Mouse (Mus musculus): Measurements from ENCODE around the gene Spata21. TPM values are rescaled to one million over a fixed set of nuclear protein-coding genes. Genes with fewer than 3 reads are reported as not detected.

Gene Spata21
- polyA plus RNA-seq, 1 experiment from 2014 or later = not detected

DNA sequence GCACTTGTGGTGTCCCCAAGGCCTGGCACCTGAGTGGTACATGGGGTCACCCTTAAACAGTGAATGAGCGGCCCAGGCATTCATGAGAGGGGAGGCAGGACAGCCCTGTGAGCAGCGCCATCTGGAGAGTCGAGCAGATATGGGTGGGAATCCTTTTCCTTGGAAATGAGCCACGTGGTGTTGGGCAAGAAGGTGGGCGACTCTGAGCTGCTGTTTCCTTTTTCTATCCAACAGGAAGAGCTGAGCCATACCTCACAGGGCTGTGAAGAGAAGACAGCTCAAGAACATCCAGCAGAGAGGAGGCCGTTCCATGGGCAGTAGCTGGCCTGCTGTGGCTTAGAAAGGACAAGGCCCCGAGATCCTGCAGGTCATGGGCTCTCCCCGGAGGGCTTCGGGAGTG, 581 bp downstream of the Spata21 start:
- Histone ChIP-seq H3K4me2 (no peak overlapping the region), H3K4me3 (ENCODE audit: low read depth, low read length) (no peak overlapping the region), H3K36me3 (ENCODE audit: control insufficient read depth, insufficient read depth, low read length) (no peaks in the 10 kb centered on the region), H3K9me3 (ENCODE audit: control insufficient read depth, low read length) (no peaks in the 10 kb centered on the region), H3K4me1 (ENCODE audit: control insufficient read depth, insufficient read depth, low read length) (no peaks in the 10 kb centered on the region), H3K27me3 (ENCODE audit: control insufficient read depth, insufficient read depth, low read length) (no peaks in the 10 kb centered on the region), H3K9ac (ENCODE audit: low read length) (no peak overlapping the region), H3K27ac (ENCODE audit: low read depth, low read length) (no peak overlapping the region)
- DNase-seq (ENCODE audit: low spot score, missing footprints) (no peak), ATAC-seq (ENCODE audit: low FRiP score) (no peak)
- 72% methylated on average over 9 of the region's 9 CpGs for WGBS

DNA sequence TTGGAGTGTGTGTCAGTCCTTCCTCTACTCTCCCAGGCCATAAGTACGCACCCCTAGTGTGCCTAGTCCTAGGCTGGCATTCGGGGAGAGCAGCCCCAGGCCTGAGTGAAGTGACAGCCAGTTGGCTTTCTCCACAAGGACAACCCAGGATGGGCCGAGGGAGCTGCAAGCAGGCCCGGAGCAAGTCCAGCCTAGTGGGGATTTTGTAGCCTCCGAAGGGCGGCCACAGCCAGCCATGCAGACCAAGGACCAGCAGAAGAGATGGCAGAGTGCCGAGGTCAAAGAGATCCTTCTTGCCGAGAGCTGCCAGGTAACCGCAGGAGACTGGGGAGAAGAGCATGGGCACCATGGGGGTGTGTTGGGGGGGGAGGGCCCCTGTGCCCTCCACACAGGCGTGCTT, 6.9 kb downstream of the Spata21 start:
- no peak overlapping the region for H3K4me2 ChIP-seq
- no peaks in the 10 kb centered on the region for H3K4me1 ChIP-seq (ENCODE audit: control insufficient read depth, insufficient read depth, low read length)
- H3K36me3 ChIP-seq (ENCODE audit: control insufficient read depth, insufficient read depth, low read length) = no peaks in the 10 kb centered on the region
- no peaks in the 10 kb centered on the region for H3K9me3 ChIP-seq (ENCODE audit: control insufficient read depth, low read length)
- H3K27ac ChIP-seq (ENCODE audit: low read depth, low read length) = no peak overlapping the region
- H3K4me3 ChIP-seq (ENCODE audit: low read depth, low read length) = no peak overlapping the region
- ATAC-seq (ENCODE audit: low FRiP score) (no peak), DNase-seq (ENCODE audit: low spot score, missing footprints) (no peak)
- no peaks in the 10 kb centered on the region for H3K27me3 ChIP-seq (ENCODE audit: control insufficient read depth, insufficient read depth, low read length)
- no peak overlapping the region for H3K9ac ChIP-seq (ENCODE audit: low read length)
- WGBS = 81% methylated on average over 10 of the region's 10 CpGs

DNA sequence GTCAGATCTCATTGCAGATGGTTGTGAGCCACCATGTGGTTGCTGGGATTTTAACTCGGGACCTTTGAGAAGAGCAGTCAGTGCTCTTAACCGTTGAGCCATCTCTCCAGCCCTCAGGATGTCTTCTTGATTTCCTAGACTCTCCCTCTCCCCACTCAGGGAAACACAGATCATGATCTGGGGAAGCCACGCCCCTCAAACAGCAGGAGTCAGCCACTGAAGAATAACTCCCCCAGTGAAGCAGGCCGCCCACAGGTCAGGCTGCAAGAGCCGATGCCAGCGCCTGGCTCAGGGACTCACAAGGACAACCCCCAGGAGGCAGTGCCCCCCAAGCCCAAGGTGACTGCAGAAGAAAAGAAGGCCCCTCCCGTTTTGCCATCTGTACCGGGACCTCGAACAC, 8.6 kb downstream of the Spata21 start:
- ATAC-seq (ENCODE audit: low FRiP score) (no peak), DNase-seq (ENCODE audit: low spot score, missing footprints) (no peak)
- Histone ChIP-seq H3K36me3 (ENCODE audit: control insufficient read depth, insufficient read depth, low read length) (no peaks in the 10 kb centered on the region), H3K4me2 (no peak overlapping the region), H3K4me1 (ENCODE audit: control insufficient read depth, insufficient read depth, low read length) (no peaks in the 10 kb centered on the region), H3K9ac (ENCODE audit: low read length) (no peak overlapping the region), H3K9me3 (ENCODE audit: control insufficient read depth, low read length) (no peaks in the 10 kb centered on the region), H3K27ac (ENCODE audit: low read depth, low read length) (no peak overlapping the region), H3K27me3 (ENCODE audit: control insufficient read depth, insufficient read depth, low read length) (no peaks in the 10 kb centered on the region), H3K4me3 (ENCODE audit: low read depth, low read length) (no peak overlapping the region)
- 17% methylated on average over 9 of the region's 9 CpGs for WGBS

DNA sequence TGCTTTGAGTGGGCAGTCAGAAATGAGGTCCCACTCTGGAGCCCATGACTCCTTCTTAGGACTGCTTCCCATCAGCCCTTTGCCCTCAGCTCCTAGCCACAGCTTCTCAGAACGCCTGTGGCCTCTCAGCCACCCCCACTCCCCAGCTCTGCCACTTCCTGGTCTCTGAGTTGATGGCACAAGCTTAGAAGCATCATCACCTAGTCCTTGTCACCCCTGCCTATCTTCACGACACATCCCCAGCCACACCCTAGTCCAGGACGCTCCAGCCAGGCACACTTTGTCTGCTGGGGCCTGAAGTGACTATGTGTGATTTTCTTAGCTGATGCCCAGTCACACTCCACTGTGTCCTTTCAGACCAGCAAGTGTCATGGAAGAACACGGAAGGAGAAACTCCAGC, 10.8 kb downstream of the Spata21 start:
- WGBS = 83% methylated on average over 4 of the region's 4 CpGs
- no peaks in the 10 kb centered on the region for H3K9me3 ChIP-seq (ENCODE audit: control insufficient read depth, low read length)
- no peaks in the 10 kb centered on the region for H3K4me1 ChIP-seq (ENCODE audit: control insufficient read depth, insufficient read depth, low read length)
- no peak overlapping the region for H3K27ac ChIP-seq (ENCODE audit: low read depth, low read length)
- no peak overlapping the region for H3K4me3 ChIP-seq (ENCODE audit: low read depth, low read length)
- no peak for DNase-seq (ENCODE audit: low spot score, missing footprints)
- ATAC-seq (ENCODE audit: low FRiP score) = no peak
- H3K36me3 ChIP-seq (ENCODE audit: control insufficient read depth, insufficient read depth, low read length) = no peaks in the 10 kb centered on the region
- H3K27me3 ChIP-seq (ENCODE audit: control insufficient read depth, insufficient read depth, low read length) = no peaks in the 10 kb centered on the region
- H3K9ac ChIP-seq (ENCODE audit: low read length) = no peak overlapping the region
- no peak overlapping the region for H3K4me2 ChIP-seq

DNA sequence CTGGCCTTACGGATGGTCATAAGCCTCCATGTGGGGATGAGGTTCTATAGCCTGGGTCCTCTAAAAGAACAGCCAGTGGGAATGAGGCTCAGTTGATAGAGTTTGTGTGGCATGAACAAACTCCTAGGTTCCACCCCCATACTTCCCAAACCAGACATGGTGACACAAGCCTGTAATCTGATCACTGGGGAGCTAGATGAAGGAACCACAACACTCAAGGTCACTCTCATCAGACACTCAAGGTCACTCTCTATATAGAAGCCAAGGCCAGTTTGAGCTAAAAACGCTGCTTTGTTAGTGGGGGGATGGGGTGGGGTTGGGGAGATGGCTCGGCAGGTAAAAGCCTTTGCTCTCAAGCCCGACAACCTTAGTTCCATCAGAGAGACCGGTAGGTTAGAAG, 11.8 kb downstream of the Spata21 start:
- Histone ChIP-seq H3K9ac (ENCODE audit: low read length) (no peak overlapping the region), H3K36me3 (ENCODE audit: control insufficient read depth, insufficient read depth, low read length) (no peaks in the 10 kb centered on the region), H3K4me3 (ENCODE audit: low read depth, low read length) (no peak overlapping the region), H3K27ac (ENCODE audit: low read depth, low read length) (no peak overlapping the region), H3K4me1 (ENCODE audit: control insufficient read depth, insufficient read depth, low read length) (no peaks in the 10 kb centered on the region), H3K9me3 (ENCODE audit: control insufficient read depth, low read length) (no peaks in the 10 kb centered on the region), H3K4me2 (no peak overlapping the region), H3K27me3 (ENCODE audit: control insufficient read depth, insufficient read depth, low read length) (no peaks in the 10 kb centered on the region)
- 87% methylated on average over 5 of the region's 5 CpGs for WGBS
- no peak for ATAC-seq (ENCODE audit: low FRiP score)
- DNase-seq (ENCODE audit: low spot score, missing footprints) = no peak

DNA sequence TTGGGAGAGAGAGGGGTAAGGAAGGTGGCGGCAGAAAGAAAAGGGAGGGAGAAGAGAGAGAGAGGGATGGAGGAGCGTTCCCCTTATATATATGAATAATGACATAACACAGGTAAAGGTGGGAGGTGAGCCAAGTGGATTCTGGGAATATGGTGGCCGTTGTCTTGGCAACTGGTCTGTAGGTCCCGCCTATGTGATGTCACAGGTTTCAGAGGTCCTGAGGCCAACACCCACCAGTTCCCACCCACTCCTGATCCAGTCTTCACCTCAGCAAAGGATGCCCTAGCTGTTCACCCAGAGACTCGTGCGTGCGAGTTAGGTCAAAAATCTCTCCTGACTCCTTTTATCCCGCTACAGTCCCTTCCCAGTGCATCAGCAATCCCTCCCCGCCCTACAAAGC, 13.2 kb downstream of the Spata21 start:
- Histone ChIP-seq H3K4me1 (ENCODE audit: control insufficient read depth, insufficient read depth, low read length) (no peaks in the 10 kb centered on the region), H3K27me3 (ENCODE audit: control insufficient read depth, insufficient read depth, low read length) (no peaks in the 10 kb centered on the region), H3K36me3 (ENCODE audit: control insufficient read depth, insufficient read depth, low read length) (no peaks in the 10 kb centered on the region), H3K4me3 (ENCODE audit: low read depth, low read length) (no peak overlapping the region), H3K4me2 (no peak overlapping the region), H3K27ac (ENCODE audit: low read depth, low read length) (no peak overlapping the region), H3K9ac (ENCODE audit: low read length) (no peak overlapping the region), H3K9me3 (ENCODE audit: control insufficient read depth, low read length) (no peaks in the 10 kb centered on the region)
- DNase-seq (ENCODE audit: low spot score, missing footprints) = no peak
- 91% methylated on average over 9 of the region's 9 CpGs for WGBS
- no peak for ATAC-seq (ENCODE audit: low FRiP score)

DNA sequence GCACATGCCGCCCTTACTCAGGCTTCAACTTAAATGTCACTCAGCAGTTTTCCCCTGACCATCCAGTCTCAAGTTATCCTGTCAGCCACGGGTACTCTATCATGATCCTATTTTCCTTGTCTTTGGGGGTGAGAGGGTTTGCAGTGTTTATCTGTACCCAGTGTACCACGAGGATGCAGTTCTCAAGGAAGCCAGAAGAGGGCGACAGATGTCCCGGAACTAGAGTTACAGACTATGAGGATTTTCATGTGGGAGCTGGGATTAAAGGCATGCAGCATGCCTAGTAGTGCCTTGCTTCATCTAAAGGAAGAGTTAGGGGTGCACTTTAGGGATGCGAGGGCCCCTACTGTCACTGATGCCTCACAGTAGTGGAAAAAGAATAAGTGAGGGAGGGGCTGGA, 13.7 kb downstream of the Spata21 start:
- no peak overlapping the region for H3K4me3 ChIP-seq (ENCODE audit: low read depth, low read length)
- ATAC-seq (ENCODE audit: low FRiP score) = no peak
- H3K4me2 ChIP-seq = no peak overlapping the region
- H3K27ac ChIP-seq (ENCODE audit: low read depth, low read length) = no peak overlapping the region
- H3K9ac ChIP-seq (ENCODE audit: low read length) = no peak overlapping the region
- H3K4me1 ChIP-seq (ENCODE audit: control insufficient read depth, insufficient read depth, low read length) = no peaks in the 10 kb centered on the region
- no peaks in the 10 kb centered on the region for H3K27me3 ChIP-seq (ENCODE audit: control insufficient read depth, insufficient read depth, low read length)
- H3K36me3 ChIP-seq (ENCODE audit: control insufficient read depth, insufficient read depth, low read length) = no peaks in the 10 kb centered on the region
- DNase-seq (ENCODE audit: low spot score, missing footprints) = peak; percentile 91
- H3K9me3 ChIP-seq (ENCODE audit: control insufficient read depth, low read length) = no peaks in the 10 kb centered on the region
- whole genome bisulfite sequencing = 66% methylated on average over 6 of the region's 6 CpGs

DNA sequence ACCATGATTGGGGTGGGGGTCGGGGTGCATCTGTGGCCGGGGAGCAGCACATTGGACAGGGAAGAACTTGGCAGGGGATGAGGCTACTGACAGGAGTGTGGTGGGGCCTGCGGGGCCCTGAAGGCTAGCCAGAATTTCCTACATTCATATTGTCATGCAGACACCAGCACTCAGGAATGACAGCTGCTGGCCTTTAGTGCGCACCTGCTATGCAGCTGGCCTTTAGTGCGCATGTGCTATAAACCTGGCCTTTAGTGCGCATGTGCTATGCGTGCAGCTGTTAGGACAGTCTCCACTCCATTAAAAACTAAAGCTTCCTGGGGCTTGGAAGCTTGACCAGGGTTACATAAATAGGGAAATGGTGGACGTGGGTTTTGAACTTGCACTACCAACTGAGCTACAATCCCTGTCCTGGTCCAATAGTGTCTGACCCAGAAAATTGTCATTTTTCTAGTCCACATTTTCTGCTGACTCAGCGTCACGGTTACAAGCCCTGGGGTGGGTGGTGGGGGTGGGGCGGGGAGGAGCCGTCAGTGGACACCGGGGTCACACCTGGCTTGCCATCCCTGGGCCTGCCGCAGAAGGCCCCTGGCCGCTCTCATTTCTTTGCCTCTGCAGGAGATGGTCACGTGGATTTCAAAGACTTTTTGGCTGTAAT, 18.5 kb downstream of the Spata21 start:
- H3K9ac ChIP-seq (ENCODE audit: low read length) = no peak overlapping the region
- H3K27me3 ChIP-seq (ENCODE audit: control insufficient read depth, insufficient read depth, low read length) = no peaks in the 10 kb centered on the region
- DNase-seq (ENCODE audit: low spot score, missing footprints) (no peak), ATAC-seq (ENCODE audit: low FRiP score) (no peak)
- no peaks in the 10 kb centered on the region for H3K9me3 ChIP-seq (ENCODE audit: control insufficient read depth, low read length)
- H3K4me3 ChIP-seq (ENCODE audit: low read depth, low read length) = no peak overlapping the region
- no peaks in the 10 kb centered on the region for H3K4me1 ChIP-seq (ENCODE audit: control insufficient read depth, insufficient read depth, low read length)
- WGBS = 81% methylated on average over 16 of the region's 16 CpGs
- H3K36me3 ChIP-seq (ENCODE audit: control insufficient read depth, insufficient read depth, low read length) = peaks cover 10% of the 10 kb centered on the region
- no peak overlapping the region for H3K27ac ChIP-seq (ENCODE audit: low read depth, low read length)
- H3K4me2 ChIP-seq = no peak overlapping the region

DNA sequence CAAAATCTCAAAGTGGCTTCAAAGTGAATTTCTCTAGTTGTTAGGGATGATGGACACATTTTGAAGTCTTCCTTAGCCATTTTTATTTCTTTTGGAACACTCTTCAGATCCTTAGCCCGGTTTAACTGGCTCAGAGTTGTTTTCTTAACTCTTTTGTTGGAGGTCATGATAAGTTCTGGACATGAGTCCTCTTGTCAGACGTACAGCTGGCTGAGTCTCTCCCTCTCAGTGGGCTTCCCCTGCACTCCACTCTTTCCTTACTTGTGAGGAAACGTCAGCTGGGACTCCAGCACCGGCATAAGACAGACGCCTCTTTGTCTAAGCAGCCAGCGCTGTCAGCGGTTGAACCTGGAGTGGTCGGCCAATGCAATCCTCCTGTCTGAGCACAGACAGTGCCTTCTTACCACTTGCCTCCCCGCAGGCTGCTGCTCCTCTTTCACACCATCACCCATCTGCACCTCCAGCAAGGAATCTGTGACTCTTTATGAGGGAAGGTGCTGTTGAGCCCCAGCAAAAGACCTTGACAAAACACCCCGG, 20.1 kb downstream of the Spata21 start:
- Histone ChIP-seq H3K27me3 (ENCODE audit: control insufficient read depth, insufficient read depth, low read length) (no peaks in the 10 kb centered on the region), H3K36me3 (ENCODE audit: control insufficient read depth, insufficient read depth, low read length) (peaks cover 15% of the 10 kb centered on the region), H3K4me1 (ENCODE audit: control insufficient read depth, insufficient read depth, low read length) (no peaks in the 10 kb centered on the region), H3K4me3 (ENCODE audit: low read depth, low read length) (no peak overlapping the region), H3K9me3 (ENCODE audit: control insufficient read depth, low read length) (no peaks in the 10 kb centered on the region), H3K27ac (ENCODE audit: low read depth, low read length) (no peak overlapping the region), H3K9ac (ENCODE audit: low read length) (no peak overlapping the region), H3K4me2 (no peak overlapping the region)
- no peak for DNase-seq (ENCODE audit: low spot score, missing footprints)
- no peak for ATAC-seq (ENCODE audit: low FRiP score)
- 52% methylated on average over 10 of the region's 10 CpGs for WGBS

Measured in midbrain, embryonic 11.5 days (tissue).